Comparison of ENCODE assay signal across 8 mouse cellular contexts in genomic region chr12:75572271-75572670, GRCm38 (mm10). TPM values are rescaled to one million over a fixed set of nuclear protein-coding genes. Genes with fewer than 3 reads are reported as not detected.
DNase-seq lines count a peak whose midpoint lies in the region; ATAC-seq and TF ChIP-seq lines count a peak whose summit lies in the region.
"Had no signal": no experiment of that assay in that cellular context is flagged by ENCODE, and none has a peak within 500 bp of the region (broad histone marks: within the 10 kb centered on the region; RNA-seq: fewer than 3 reads in every experiment).

No protein-coding gene starts in this region.

- H3K27me3 ChIP-seq in kidney, embryonic 16.5 days (ENCODE audit: insufficient read depth, low read length) = no peaks in the 10 kb centered on the region
- no peaks in the 10 kb centered on the region for H3K27me3 ChIP-seq in ES-Bruce4 (ENCODE audit: control insufficient read depth, insufficient read depth, low read length, poor library complexity, severe bottlenecking)
- H3K27me3 ChIP-seq: embryonic facial prominence, embryonic 13.5 days had no signal

- H3K9me3 ChIP-seq in kidney, embryonic 16.5 days (ENCODE audit: low read length) = no peaks in the 10 kb centered on the region
- no peaks in the 10 kb centered on the region for H3K9me3 ChIP-seq in ES-Bruce4 (replicated peaks; ENCODE audit: control insufficient read depth, insufficient read depth, low read length, poor library complexity, severe bottlenecking)
- H3K9me3 ChIP-seq: embryonic facial prominence, embryonic 13.5 days had no signal

- H3K9ac ChIP-seq in kidney, embryonic 16.5 days (replicated peaks; ENCODE audit: low read length) = no peak overlapping the region
- no peak overlapping the region for H3K9ac ChIP-seq in ES-Bruce4 (ENCODE audit: low read depth, poor library complexity, severe bottlenecking)
- H3K9ac ChIP-seq: embryonic facial prominence, embryonic 13.5 days had no signal

- TF ChIP-seq POLR2A in ES-Bruce4 (IDR thresholded peaks at IDR 0.05; ENCODE audit: insufficient read depth, low read length) = no peak

- DNase-seq in kidney, adult 9 months = peak; percentile 49
- peak; percentile 81 for DNase-seq in adrenal gland, postnatal 14 days
- DNase-seq in heart, postnatal 4 days = peak; percentile 63
- peak; percentile 42 for DNase-seq in lung, postnatal 25 days (ENCODE audit: low spot score)
- DNase-seq in thymus, postnatal 36 days = peak; percentile 64 to 68

- WGBS in kidney, embryonic 16.5 days = 73% methylated on average over 4 of the region's 4 CpGs

- H3K36me3 ChIP-seq in kidney, embryonic 16.5 days (ENCODE audit: insufficient read depth, low read length) = no peaks in the 10 kb centered on the region
- H3K36me3 ChIP-seq in ES-Bruce4 (ENCODE audit: control insufficient read depth, insufficient read depth, low read length, poor library complexity, severe bottlenecking) = no peaks in the 10 kb centered on the region
- H3K36me3 ChIP-seq: embryonic facial prominence, embryonic 13.5 days had no signal

- ATAC-seq in kidney, embryonic 16.5 days (ENCODE audit: low FRiP score, low TSS enrichment) = no peak

- no peak overlapping the region for H3K27ac ChIP-seq in kidney, embryonic 16.5 days (ENCODE audit: low read length)
- H3K27ac ChIP-seq in ES-Bruce4 (ENCODE audit: insufficient read depth, low read length) = no peak overlapping the region
- H3K27ac ChIP-seq: embryonic facial prominence, embryonic 13.5 days had no signal

- no peak overlapping the region for H3K4me3 ChIP-seq in kidney, embryonic 16.5 days (ENCODE audit: low read length)
- no peak overlapping the region for H3K4me3 ChIP-seq in ES-Bruce4 (ENCODE audit: low read depth, low read length)
- H3K4me3 ChIP-seq: embryonic facial prominence, embryonic 13.5 days had no signal

- H3K4me1 ChIP-seq in kidney, embryonic 16.5 days (ENCODE audit: insufficient read depth, low read length) = peaks cover 14% of the 10 kb centered on the region; the same call in 1 of the 2 replicates
- H3K4me1 ChIP-seq in ES-Bruce4 (ENCODE audit: control insufficient read depth, insufficient read depth, low read length) = no peaks in the 10 kb centered on the region

- H3K4me2 ChIP-seq in kidney, embryonic 16.5 days (replicated peaks; ENCODE audit: low read depth, low read length) = no peak overlapping the region
- H3K4me2 ChIP-seq: embryonic facial prominence, embryonic 13.5 days had no signal

- TF ChIP-seq EP300 in ES-Bruce4 (IDR thresholded peaks at IDR 0.05; ENCODE audit: insufficient read depth, low read depth, low read length) = no peak

- TF ChIP-seq CTCF in ES-Bruce4 (IDR thresholded peaks at IDR 0.05; ENCODE audit: low read depth, low read length) = peak; percentile 36

RNA-seq across cellular contexts. Expression of gene Ppp2r5e, which starts 23.8 kb away (rescaled TPM):
- 10.1 and 11.8 TPM in 2 replicates for polyA plus RNA-seq in kidney, embryonic 16.5 days (2015; fragmentation: Nextera tagmentation; extraction: Ambion mirVana)
- polyA plus RNA-seq in ES-Bruce4 (2011; ENCODE audit: insufficient read depth, insufficient read length, low read depth, missing spikeins) = 51.0 and 52.6 TPM in 2 replicates
- total RNA-seq in adrenal gland, postnatal 14 days (2021) = 44.4 and 47.5 TPM in 2 replicates
- total RNA-seq in heart, postnatal 4 days (2021) = 10 to 100 TPM; 35.1 to 39.1 TPM
